ENCODE assay signal across 1 mouse cellular context in the genomic region with DNA sequence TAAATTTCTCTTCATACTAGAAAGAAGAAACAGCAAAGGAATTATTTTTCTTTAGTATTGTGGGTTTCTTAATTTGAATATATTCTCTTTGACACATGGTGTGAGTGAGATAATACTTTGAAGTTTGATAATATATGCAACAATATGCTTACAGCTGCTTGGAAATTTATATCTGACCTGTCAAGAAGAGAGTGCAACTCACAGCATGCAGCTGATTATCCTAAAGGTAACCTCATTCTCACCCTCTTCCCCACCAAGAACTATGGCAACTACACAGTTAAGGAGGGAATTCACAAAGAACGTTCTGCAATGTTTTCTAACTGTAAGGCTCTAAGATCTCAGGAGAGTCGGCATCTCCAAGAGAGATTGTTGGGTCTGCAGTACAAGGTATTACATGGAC.
TF ChIP-seq lines count a peak whose summit lies in the region.

No protein-coding gene starts in this region.

TF ChIP-seq in MEL, 35 proteins besides CTCF, POLR2A, EP300 and RAD21 (continued from another document):
- TF ChIP-seq NRF1 (IDR thresholded peaks at IDR 0.05; ENCODE audit: insufficient read depth, low read depth, low read length, poor library complexity, severe bottlenecking) = no peak
- TF ChIP-seq NELFE (IDR thresholded peaks at IDR 0.05; ENCODE audit: low read depth, low read length) = no peak
- no peak for TF ChIP-seq ZKSCAN1 (IDR thresholded peaks at IDR 0.05; ENCODE audit: low read depth, low read length)
- TF ChIP-seq KAT2A (conservative IDR thresholded peaks at IDR 0.05; ENCODE audit: low read depth, low read length) = no peak; the same call in 1 of the 2 replicates
- no peak for TF ChIP-seq MAZ (IDR thresholded peaks at IDR 0.05; ENCODE audit: low read depth, low read length)
- no peak for TF ChIP-seq ELF1 (IDR thresholded peaks at IDR 0.05; ENCODE audit: low read depth, low read length)
- TF ChIP-seq MXI1 (IDR thresholded peaks at IDR 0.05; ENCODE audit: low read depth, low read length) = peak; percentile 65; the same call in 1 of the 2 replicates
- TF ChIP-seq USF1 (IDR thresholded peaks at IDR 0.05; ENCODE audit: low read depth, low read length) = no peak
- peak; percentile 99 for TF ChIP-seq ETS1 (IDR thresholded peaks at IDR 0.05; ENCODE audit: low read depth, low read length)
- no peak for TF ChIP-seq CHD1 (IDR thresholded peaks at IDR 0.05; ENCODE audit: low read depth, low read length)
- no peak for TF ChIP-seq E2F4 (IDR thresholded peaks at IDR 0.05; ENCODE audit: borderline replicate concordance, low read depth, low read length)
- TF ChIP-seq POLR2AphosphoS2 (IDR thresholded peaks at IDR 0.05; ENCODE audit: low read length) = no peak
- TF ChIP-seq SMC3 (IDR thresholded peaks at IDR 0.05; ENCODE audit: low read depth, low read length) = no peak
- no peak for TF ChIP-seq MYC (IDR thresholded peaks at IDR 0.05; ENCODE audit: low read depth, low read length)
- TF ChIP-seq JUND (IDR thresholded peaks at IDR 0.05; ENCODE audit: low read depth, low read length) = no peak
- no peak for TF ChIP-seq ZNF384 (IDR thresholded peaks at IDR 0.05; ENCODE audit: low read depth, low read length)
